Mouse (Mus musculus) ES-Bruce4 (cell line): Measurements from ENCODE around the gene Ccl6. TPM values are rescaled to one million over a fixed set of nuclear protein-coding genes. Genes with fewer than 3 reads are reported as not detected.

Experiments used
- H3K27ac ChIP-seq: 2 replicates; pipeline ENCODE4 v1.5.1; 2012; ENCODE audit warnings: low read length, inconsistent platforms; ENCODE audit not compliant: insufficient read depth
- H3K27me3 ChIP-seq: 2 replicates; pipeline ENCODE4 v1.6.1; 2012; ENCODE audit warnings: mild to moderate bottlenecking, low read length, inconsistent platforms; ENCODE audit not compliant: control insufficient read depth, poor library complexity, insufficient read depth, severe bottlenecking
- H3K36me3 ChIP-seq: 2 replicates; pipeline ENCODE4 v1.6.1; 2012; ENCODE audit warnings: inconsistent platforms, mild to moderate bottlenecking, low read length, moderate library complexity; ENCODE audit not compliant: control insufficient read depth, poor library complexity, insufficient read depth, severe bottlenecking
- H3K4me1 ChIP-seq: one replicate; pipeline ENCODE4 v1.8.1; 2011; ENCODE audit warnings: low read length; ENCODE audit not compliant: control insufficient read depth, insufficient read depth
- H3K4me3 ChIP-seq: 2 replicates; pipeline ENCODE4 v1.5.1; 2011; ENCODE audit warnings: low read depth, mild to moderate bottlenecking, low read length
- H3K9ac ChIP-seq: 2 replicates; pipeline ENCODE4 v1.6.1; 2012; ENCODE audit warnings: low read depth, mild to moderate bottlenecking, inconsistent platforms; ENCODE audit not compliant: poor library complexity, severe bottlenecking
- H3K9me3 ChIP-seq: replicated peaks from 2 replicates; pipeline ENCODE4 v1.6.1; 2012; ENCODE audit warnings: mild to moderate bottlenecking, low read length, inconsistent platforms; ENCODE audit not compliant: control insufficient read depth, poor library complexity, insufficient read depth, severe bottlenecking
- CTCF ChIP-seq: IDR thresholded peaks from one replicate; pipeline ENCODE4 v1.8.1; 2011; ENCODE audit warnings: low read depth, low read length
- EP300 ChIP-seq: IDR thresholded peaks from 2 replicates; pipeline ENCODE4 v1.6.1; 2011; ENCODE audit warnings: low read depth, low read length; ENCODE audit not compliant: insufficient read depth
- POLR2A ChIP-seq: IDR thresholded peaks from one replicate; pipeline ENCODE4 v1.8.1; 2011; ENCODE audit warnings: low read length; ENCODE audit not compliant: insufficient read depth
- polyA plus RNA-seq: library from polyadenylated mRNA; stranded (reverse); fragments of >200 nt; gene quantifications from 2 replicates; pipeline ENCODE4 v1.2.4, GENCODE M21; 2011; ENCODE audit warnings: low read depth; ENCODE audit not compliant: missing spikeins, insufficient read depth, insufficient read length

Ccl6 gene
- polyA plus RNA-seq, result not detected in 2 replicates

DNA sequence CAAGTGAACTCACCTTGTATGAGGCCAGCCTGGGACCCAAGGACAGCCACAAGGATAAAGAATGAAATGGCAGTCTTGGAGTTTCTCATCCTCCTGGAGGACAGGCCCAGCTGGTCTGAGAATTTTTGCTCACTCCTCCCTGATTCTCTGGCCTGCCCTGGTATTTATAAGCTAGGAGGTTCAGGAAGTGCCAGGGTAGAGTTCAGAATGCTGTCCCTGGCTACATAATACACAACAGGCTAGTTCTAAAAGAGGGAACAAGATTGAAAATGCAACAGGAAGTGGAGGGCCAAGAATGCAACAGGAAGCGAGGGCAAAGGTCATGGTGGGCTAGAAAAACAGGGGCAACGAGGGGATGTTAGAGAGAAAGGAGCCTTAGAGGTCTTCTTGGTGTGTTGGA lies at the start of gene Ccl6:
TSS of gene Ccl6 (minus strand) at position 235 of the 400 bp plus-strand sequence.
- Histone ChIP-seq H3K27ac (no peak within 1 kb of the TSS), H3K9me3 (no peaks in the 10 kb centered on the region), H3K27me3 (no peaks in the 10 kb centered on the region), H3K9ac (no peak within 1 kb of the TSS), H3K4me1 (no peaks in the 10 kb centered on the region), H3K36me3 (no peaks in the 10 kb centered on the region), H3K4me3 (no peak within 1 kb of the TSS)
- TF ChIP-seq CTCF (no peak), EP300 (no peak), POLR2A (no peak)

DNA sequence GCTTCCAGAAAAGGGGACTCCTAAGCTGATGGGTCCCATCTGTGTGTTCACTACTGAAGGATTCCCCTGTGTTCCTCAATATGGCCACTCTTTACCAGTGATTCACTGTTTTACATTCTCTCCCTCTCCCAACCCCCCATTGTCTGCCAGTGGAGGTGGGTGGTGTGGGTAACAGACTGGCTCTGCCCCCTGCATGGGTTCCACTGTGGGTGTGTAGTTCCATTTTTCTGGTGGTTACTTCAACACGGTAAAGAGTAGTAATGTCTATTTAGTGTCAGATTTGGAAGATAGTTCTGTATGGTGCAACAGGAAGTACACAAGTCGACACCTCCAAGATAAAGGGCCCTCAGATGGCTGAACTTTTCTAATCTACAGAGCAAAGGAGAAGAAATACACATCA lies 48.3 kb upstream of the Ccl6 start:
- no peak overlapping the region for H3K4me3 ChIP-seq
- no peaks in the 10 kb centered on the region for H3K9me3 ChIP-seq
- no peak overlapping the region for H3K9ac ChIP-seq
- no peaks in the 10 kb centered on the region for H3K36me3 ChIP-seq
- H3K27me3 ChIP-seq, result no peaks in the 10 kb centered on the region
- no peaks in the 10 kb centered on the region for H3K4me1 ChIP-seq
- TF ChIP-seq POLR2A, result no peak
- TF ChIP-seq CTCF, result no peak
- H3K27ac ChIP-seq, result no peak overlapping the region

DNA sequence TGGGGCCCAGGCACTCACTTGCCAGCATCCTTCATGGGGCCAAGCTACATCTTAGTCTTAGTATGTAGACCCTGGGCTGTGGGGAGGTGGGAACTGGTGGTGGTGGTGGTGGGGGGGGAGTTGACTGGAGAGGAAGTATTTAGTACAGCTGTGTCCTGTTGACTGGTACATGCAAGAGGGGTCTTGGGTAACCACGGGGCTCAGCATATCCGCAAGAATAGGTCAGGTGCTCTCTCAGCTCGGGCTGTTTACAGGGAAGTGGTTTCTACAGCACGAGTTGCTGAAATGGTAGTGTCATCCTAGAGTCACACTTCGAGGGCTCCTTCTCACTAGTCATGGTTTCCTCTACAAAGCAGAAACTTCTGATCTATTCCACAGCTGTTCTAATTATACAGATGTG lies 47.3 kb upstream of the Ccl6 start:
- Histone ChIP-seq H3K27ac (no peak overlapping the region), H3K9ac (no peak overlapping the region), H3K4me1 (no peaks in the 10 kb centered on the region), H3K36me3 (no peaks in the 10 kb centered on the region), H3K9me3 (no peaks in the 10 kb centered on the region), H3K4me3 (no peak overlapping the region), H3K27me3 (no peaks in the 10 kb centered on the region)
- TF ChIP-seq CTCF (no peak), EP300 (no peak), POLR2A (no peak)

DNA sequence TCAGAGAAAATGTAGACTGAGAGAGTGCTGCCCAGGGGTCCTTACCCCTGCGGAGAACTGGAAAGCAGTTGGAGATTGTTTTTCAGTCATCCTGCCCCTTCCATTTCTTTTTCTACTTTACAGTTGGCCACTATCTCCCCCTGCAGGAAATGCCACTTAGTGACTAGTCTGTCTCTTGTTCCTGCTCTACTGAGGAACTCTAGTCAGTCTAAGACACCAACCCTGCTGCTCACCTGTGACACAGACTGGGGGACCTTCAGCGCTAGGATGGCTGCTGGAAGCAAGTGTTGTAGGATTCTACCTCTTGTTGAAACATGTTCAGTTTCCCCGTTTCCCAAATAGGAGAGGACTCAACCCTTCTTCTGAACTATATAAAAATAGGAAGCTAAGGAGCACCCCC lies 46.6 kb upstream of the Ccl6 start:
- no peaks in the 10 kb centered on the region for H3K9me3 ChIP-seq
- H3K4me1 ChIP-seq, result no peaks in the 10 kb centered on the region
- TF ChIP-seq POLR2A, result no peak
- no peak for TF ChIP-seq CTCF
- TF ChIP-seq EP300, result no peak
- H3K27me3 ChIP-seq, result no peaks in the 10 kb centered on the region
- H3K36me3 ChIP-seq, result no peaks in the 10 kb centered on the region
- H3K4me3 ChIP-seq, result no peak overlapping the region
- no peak overlapping the region for H3K9ac ChIP-seq
- no peak overlapping the region for H3K27ac ChIP-seq

DNA sequence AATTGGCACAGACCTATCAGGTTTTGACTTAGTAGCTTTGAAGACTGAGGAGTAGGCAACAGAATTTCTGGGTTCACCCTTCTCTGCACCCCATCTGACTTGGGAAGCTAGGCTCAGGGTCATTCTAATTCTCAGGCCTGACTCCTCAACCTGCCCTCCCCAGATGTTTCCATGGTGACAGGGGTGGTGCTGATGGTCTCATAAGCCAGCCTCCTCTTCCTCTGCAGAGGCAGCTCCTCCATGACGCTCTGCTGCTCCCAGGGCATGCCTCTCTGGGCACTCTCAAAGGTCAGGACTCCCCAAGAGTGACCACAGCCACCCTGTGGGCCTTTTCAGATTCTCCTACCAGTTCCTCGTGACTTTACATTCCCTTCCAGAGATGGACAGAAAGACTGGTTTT lies 46.0 kb upstream of the Ccl6 start:
- H3K27ac ChIP-seq, result no peak overlapping the region
- no peak overlapping the region for H3K9ac ChIP-seq
- H3K27me3 ChIP-seq, result no peaks in the 10 kb centered on the region
- no peak for TF ChIP-seq EP300
- TF ChIP-seq POLR2A, result no peak
- TF ChIP-seq CTCF, result no peak
- no peaks in the 10 kb centered on the region for H3K9me3 ChIP-seq
- no peaks in the 10 kb centered on the region for H3K4me1 ChIP-seq
- H3K36me3 ChIP-seq, result no peaks in the 10 kb centered on the region
- no peak overlapping the region for H3K4me3 ChIP-seq

DNA sequence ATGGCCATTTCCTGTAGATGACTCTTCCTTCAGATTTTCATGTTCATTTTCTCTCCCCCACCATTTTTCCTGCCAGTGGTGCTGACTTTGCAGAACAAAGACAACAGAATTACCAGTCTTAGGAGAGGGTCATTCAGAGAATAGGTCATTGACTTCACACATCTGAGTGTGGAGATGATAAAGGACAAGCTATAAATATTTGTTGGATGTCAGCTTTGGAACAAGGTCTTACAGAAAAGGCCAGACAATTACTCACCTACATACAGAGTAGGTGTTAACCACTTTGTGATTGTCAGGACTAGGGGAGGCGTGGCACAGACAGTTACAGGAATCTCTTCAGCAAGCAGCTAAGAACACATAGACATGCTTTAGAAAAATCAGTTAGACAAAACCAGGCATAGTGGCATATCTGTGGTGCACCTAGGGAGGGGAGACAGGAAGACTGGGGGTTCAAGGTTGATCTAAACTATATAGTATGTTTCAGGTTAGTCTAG lies 43.9 kb upstream of the Ccl6 start:
- H3K36me3 ChIP-seq, result no peaks in the 10 kb centered on the region
- H3K9me3 ChIP-seq, result no peaks in the 10 kb centered on the region
- no peak overlapping the region for H3K9ac ChIP-seq
- no peaks in the 10 kb centered on the region for H3K4me1 ChIP-seq
- TF ChIP-seq CTCF, result no peak
- no peak for TF ChIP-seq POLR2A
- no peak for TF ChIP-seq EP300
- no peak overlapping the region for H3K4me3 ChIP-seq
- H3K27ac ChIP-seq, result no peak overlapping the region
- H3K27me3 ChIP-seq, result no peaks in the 10 kb centered on the region
